Comparison of ENCODE assay signal across 18 mouse cellular contexts in genomic region chr2:12348914-12349313, GRCm38 (mm10). TPM values are rescaled to one million over a fixed set of nuclear protein-coding genes. Genes with fewer than 3 reads are reported as not detected.
"Had no signal": no experiment of that assay in that cellular context is flagged by ENCODE, and none has a peak within 500 bp of the region (broad histone marks: within the 10 kb centered on the region; RNA-seq: fewer than 3 reads in every experiment).

No protein-coding gene starts in this region.

- H3K27me3 ChIP-seq: limb, embryonic 12.5 days; midbrain, embryonic 12.5 days; neural tube, embryonic 13.5 days had no signal

- ATAC-seq: midbrain, embryonic 16.5 days had no signal

- H3K4me3 ChIP-seq: limb, embryonic 12.5 days; midbrain, embryonic 12.5 days; neural tube, embryonic 13.5 days had no signal

- H3K4me1 ChIP-seq: midbrain, embryonic 12.5 days; neural tube, embryonic 13.5 days had no signal

- DNase-seq: kidney, adult 9 months; kidney, postnatal 36 days; layer of hippocampus, adult 9-11 months; layer of hippocampus, postnatal 36 days; liver; lung, adult 2 months; lung, postnatal 14 days; retina, postnatal 1 day; right cerebral cortex, postnatal 4 days; spleen, adult 18-20 months; thymus, adult 18-20 months; thymus, postnatal 25 days had no signal

- H3K9ac ChIP-seq: limb, embryonic 12.5 days; liver, embryonic 14.5 days; midbrain, embryonic 12.5 days; neural tube, embryonic 13.5 days had no signal

- H3K4me2 ChIP-seq: limb, embryonic 12.5 days; midbrain, embryonic 12.5 days; neural tube, embryonic 13.5 days had no signal

- H3K9me3 ChIP-seq: limb, embryonic 12.5 days; midbrain, embryonic 12.5 days; neural tube, embryonic 13.5 days had no signal

- H3K27ac ChIP-seq: limb, embryonic 12.5 days; liver, embryonic 14.5 days; midbrain, embryonic 12.5 days; neural tube, embryonic 13.5 days had no signal

RNA-seq across cellular contexts. Expression of gene Itga8, which starts 47.2 kb away (rescaled TPM):
- total RNA-seq: megakaryocyte-erythroid progenitor cell, adult 5-6 weeks had no signal
